In genomic region chr1:82836342-82837217, GRCm38 (mm10) we compare ENCODE assay signal across 14 mouse cellular contexts. TPM values are rescaled to one million over a fixed set of nuclear protein-coding genes. Genes with fewer than 3 reads are reported as not detected.
DNase-seq lines count a peak whose midpoint lies in the region; ATAC-seq lines count a peak whose summit lies in the region.
"Had no signal": no experiment of that assay in that cellular context is flagged by ENCODE, and none has a peak within 500 bp of the region (broad histone marks: within the 10 kb centered on the region; RNA-seq: fewer than 3 reads in every experiment).

No protein-coding gene starts in this region.

- ATAC-seq in activated CD4-positive, CD25-positive, alpha-beta regulatory T cell, adult 4 months, result peak; percentile 9
- ATAC-seq in inflammation-experienced regulatory T-cells, adult 6 months, result peak; percentile 19
- peak; percentile 64 for ATAC-seq in megakaryocyte-erythroid progenitor cell, adult 5-6 weeks (replicated peaks; ENCODE audit: low FRiP score, low TSS enrichment, poor library complexity, severe bottlenecking)
- ATAC-seq: forebrain, postnatal 0 days; hindbrain, postnatal 0 days had no signal

- peak; percentile 61 to 64 for DNase-seq in spleen, postnatal 10 days (ENCODE audit: low spot score in 2 of 2)
- DNase-seq in spleen, postnatal 36 days (ENCODE audit: low spot score in 2 of 2), result no peak
- no peak for DNase-seq in thymus, adult 18-20 months
- no peak for DNase-seq in kidney, adult 9 months
- no peak for DNase-seq in adrenal gland, adult (ENCODE audit: inconsistent age in 2 of 2, low spot score in 1 of 2)
- DNase-seq: cerebellum, adult 11-12 months; forebrain, postnatal 0 days; gastrocnemius, postnatal 25 days; heart, postnatal 10 days; thymus, postnatal 25 days had no signal

RNA-seq across cellular contexts. Expression of gene Agfg1, which starts 2.7 kb away (rescaled TPM):
- 10 to 100 TPM; 37.1 to 42.3 TPM for polyA plus RNA-seq in activated CD4-positive, CD25-positive, alpha-beta regulatory T cell, adult 4 months (2017; shearing (Covaris generic))
- 10 to 100 TPM; 32.2 to 33.2 (median 32.6) TPM for polyA plus RNA-seq in inflammation-experienced regulatory T-cells, adult 6 months (2017; shearing (Covaris generic))
- 30.1 and 39.6 TPM in 2 replicates for total RNA-seq in megakaryocyte-erythroid progenitor cell, adult 5-6 weeks (2014; fragmentation: Nextera tagmentation)
- 32.5 and 42.1 TPM in 2 replicates for total RNA-seq in megakaryocyte-erythroid progenitor cell, adult 5-6 weeks (2017)

Comparison
In these comparisons a context has a peak if more than half of its experiments do, and no peak if none do; other contexts are left out.
1. DNase-seq: peak in spleen, postnatal 10 days (2 of 2); none in spleen, postnatal 36 days (0 of 2), thymus, adult 18-20 months (0 of 2), kidney, adult 9 months (single experiment) and adrenal gland, adult (0 of 2).
2. ATAC-seq: peak in every context shown above with its lines; median percentile 64 in megakaryocyte-erythroid progenitor cell, adult 5-6 weeks; 19 in inflammation-experienced regulatory T-cells, adult 6 months; 9 in activated CD4-positive, CD25-positive, alpha-beta regulatory T cell, adult 4 months.